Mouse (Mus musculus) intestine, postnatal 0 days (tissue): ENCODE results near the gene Trim8. TPM values are rescaled to one million over a fixed set of nuclear protein-coding genes. Genes with fewer than 3 reads are reported as not detected.

Experiments used
- ATAC-seq: fragments of 200-750 bp; cut with Nextera tagmentation; 2 replicates; pipeline ENCODE4 v1.8.0; 2017; ENCODE audit warnings: mild to moderate bottlenecking, moderate TSS enrichment, moderate library complexity
- H3K27ac ChIP-seq: fragments of 300-500 bp; sonication (generic); 2 replicates; pipeline ENCODE4 v1.5.1; 2014; ENCODE audit warnings: mild to moderate bottlenecking, low read depth, low read length, moderate library complexity
- H3K27me3 ChIP-seq: fragments of 300-500 bp; sonication (generic); replicated peaks from 2 replicates; pipeline ENCODE4 v1.6.1; 2014; ENCODE audit warnings: low read length, mixed read lengths; ENCODE audit not compliant: control insufficient read depth, insufficient read depth
- H3K36me3 ChIP-seq: fragments of 300-500 bp; sonication (generic); 2 replicates; pipeline ENCODE4 v1.6.1; 2014; ENCODE audit warnings: mild to moderate bottlenecking, moderate library complexity; ENCODE audit not compliant: control insufficient read depth, insufficient read depth
- H3K4me1 ChIP-seq: fragments of 300-500 bp; sonication (generic); replicated peaks from 2 replicates; pipeline ENCODE4 v1.6.1; 2014; ENCODE audit warnings: antibody characterized with exemption, low read length, mixed read lengths; ENCODE audit not compliant: control insufficient read depth, insufficient read depth
- H3K4me2 ChIP-seq: fragments of 300-500 bp; sonication (generic); replicated peaks from 2 replicates; pipeline ENCODE4 v1.6.1; 2014; ENCODE audit warnings: low read depth, mild to moderate bottlenecking, moderate library complexity
- H3K4me3 ChIP-seq: fragments of 300-500 bp; sonication (generic); 2 replicates; pipeline ENCODE4 v1.5.1; 2014; ENCODE audit warnings: low read depth, low read length
- H3K9ac ChIP-seq: fragments of 300-500 bp; sonication (generic); 2 replicates; pipeline ENCODE4 v1.6.1; 2014; ENCODE audit warnings: mild to moderate bottlenecking, low read depth, low read length
- H3K9me3 ChIP-seq: fragments of 300-500 bp; sonication (generic); 2 replicates; pipeline ENCODE4 v1.6.1; 2016; ENCODE audit warnings: mixed run types; ENCODE audit not compliant: control insufficient read depth
- CTCF ChIP-seq: sonication (generic); IDR thresholded peaks from 2 replicates; pipeline ENCODE4 v1.5.1; 2016; ENCODE audit warnings: low read depth, mild to moderate bottlenecking, control low read depth, antibody characterized with exemption, moderate library complexity
- WGBS: fragments of 180-500 bp; shearing (Covaris S2); extraction: QIAGEN DNeasy Blood & Tissue Kit; methylation state at CpG from one replicate; pipeline ENCODE4 v1.1.7; 2014; 5-methylcytosine and 5-hydroxymethylcytosine counted together
- polyA plus RNA-seq: library from polyadenylated mRNA; unstranded; fragments of >200 nt; fragmentation: Nextera tagmentation; extraction: Ambion mirVana; gene quantifications from 2 replicates; pipeline ENCODE4 v1.2.1, GENCODE M21; 2015

The Trim8 gene
- polyA plus RNA-seq, 1 experiment from 2014 or later, result 17.1 TPM

DNA sequence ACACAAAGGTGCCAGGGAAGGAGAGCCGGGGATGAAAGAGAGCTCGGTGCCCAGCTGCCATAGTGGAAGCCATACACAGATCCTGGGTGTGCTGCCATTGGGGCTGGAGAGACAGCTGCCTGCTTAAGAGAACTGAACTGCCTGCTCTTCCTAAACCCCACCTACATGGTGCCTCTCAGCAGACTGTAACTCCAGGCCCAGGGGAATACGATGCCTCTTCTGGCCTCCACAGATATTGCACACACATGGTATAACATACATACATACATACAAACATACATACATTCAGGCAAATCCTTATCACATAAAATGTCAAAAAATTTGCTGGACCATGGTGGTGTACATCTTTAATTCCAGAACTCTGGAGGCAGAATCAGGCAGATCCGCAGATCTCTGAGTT is 38.1 kb upstream of the Trim8 start:
- no peak for ATAC-seq
- TF ChIP-seq CTCF, result peak; percentile 25; the same call in 1 of the 2 replicates
- WGBS, result 97% methylated on average over 4 of the region's 4 CpGs
- H3K4me2 ChIP-seq, result no peak overlapping the region
- H3K9me3 ChIP-seq, result no peaks in the 10 kb centered on the region
- H3K27me3 ChIP-seq, result no peaks in the 10 kb centered on the region
- no peaks in the 10 kb centered on the region for H3K4me1 ChIP-seq
- H3K36me3 ChIP-seq, result peaks cover 8% of the 10 kb centered on the region
- H3K9ac ChIP-seq, result no peak overlapping the region
- H3K27ac ChIP-seq, result peak overlapping the region; percentile 21; the same call in 1 of the 2 replicates
- no peak overlapping the region for H3K4me3 ChIP-seq

DNA sequence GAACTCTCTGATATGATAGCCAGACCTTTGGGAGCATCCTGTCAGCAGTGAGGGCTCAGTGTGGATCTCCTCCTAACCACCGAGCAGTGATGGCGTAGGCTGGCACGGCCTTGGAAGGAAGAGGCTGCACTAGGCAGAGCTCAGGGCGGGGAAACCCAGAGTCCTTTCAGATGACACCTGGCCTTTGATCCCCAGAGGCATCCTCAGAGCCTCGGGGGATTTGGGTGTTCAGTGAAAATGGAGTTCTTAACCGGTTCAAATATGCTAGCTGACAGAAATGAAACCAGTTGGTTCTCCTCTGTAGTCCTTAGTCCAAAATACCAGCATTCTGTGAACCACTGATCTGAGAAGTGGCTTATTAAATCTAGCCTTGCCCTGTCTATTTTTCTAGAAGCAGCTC is 35.3 kb upstream of the Trim8 start:
- Histone ChIP-seq H3K4me1 (peaks cover 5% of the 10 kb centered on the region; the same call in 1 of the 2 replicates), H3K27ac (no peak overlapping the region), H3K27me3 (no peaks in the 10 kb centered on the region), H3K4me3 (no peak overlapping the region), H3K36me3 (peaks cover 12% of the 10 kb centered on the region; the same call in 1 of the 2 replicates), H3K4me2 (no peak overlapping the region), H3K9me3 (no peaks in the 10 kb centered on the region), H3K9ac (no peak overlapping the region)
- TF ChIP-seq CTCF, result no peak
- 72% methylated on average over 6 of the region's 6 CpGs for WGBS
- no peak for ATAC-seq

DNA sequence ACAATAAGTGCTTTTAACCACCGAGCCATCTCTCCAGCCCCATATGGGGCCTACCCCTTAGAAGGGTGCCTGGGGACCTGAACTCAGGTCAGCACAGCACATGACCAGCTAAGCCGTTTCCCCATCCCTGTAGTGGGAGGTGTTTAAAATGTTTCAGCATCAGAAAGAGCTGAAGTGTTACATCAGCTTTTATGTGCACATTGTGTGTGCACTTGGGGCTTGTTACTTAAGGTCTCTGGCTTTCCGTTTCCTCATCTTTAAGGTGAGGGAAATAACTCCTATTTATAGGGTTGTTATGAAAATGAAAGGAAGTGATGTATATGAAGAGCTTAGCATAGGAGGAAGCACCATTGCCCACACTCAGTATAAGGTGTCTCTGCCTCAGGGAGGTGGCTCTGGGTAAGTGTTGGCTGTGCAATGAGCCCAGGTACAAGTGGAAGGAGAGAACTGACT is 34.4 kb upstream of the Trim8 start:
- no peak for ATAC-seq
- no peaks in the 10 kb centered on the region for H3K27me3 ChIP-seq
- H3K9me3 ChIP-seq, result no peaks in the 10 kb centered on the region
- peaks cover 12% of the 10 kb centered on the region; the same call in 1 of the 2 replicates for H3K36me3 ChIP-seq
- H3K4me3 ChIP-seq, result no peak overlapping the region
- H3K27ac ChIP-seq, result no peak overlapping the region
- H3K4me2 ChIP-seq, result no peak overlapping the region
- TF ChIP-seq CTCF, result no peak
- WGBS, result 64% methylated on average over 3 of the region's 3 CpGs
- no peak overlapping the region for H3K9ac ChIP-seq
- H3K4me1 ChIP-seq, result peaks cover 5% of the 10 kb centered on the region; the same call in 1 of the 2 replicates

DNA sequence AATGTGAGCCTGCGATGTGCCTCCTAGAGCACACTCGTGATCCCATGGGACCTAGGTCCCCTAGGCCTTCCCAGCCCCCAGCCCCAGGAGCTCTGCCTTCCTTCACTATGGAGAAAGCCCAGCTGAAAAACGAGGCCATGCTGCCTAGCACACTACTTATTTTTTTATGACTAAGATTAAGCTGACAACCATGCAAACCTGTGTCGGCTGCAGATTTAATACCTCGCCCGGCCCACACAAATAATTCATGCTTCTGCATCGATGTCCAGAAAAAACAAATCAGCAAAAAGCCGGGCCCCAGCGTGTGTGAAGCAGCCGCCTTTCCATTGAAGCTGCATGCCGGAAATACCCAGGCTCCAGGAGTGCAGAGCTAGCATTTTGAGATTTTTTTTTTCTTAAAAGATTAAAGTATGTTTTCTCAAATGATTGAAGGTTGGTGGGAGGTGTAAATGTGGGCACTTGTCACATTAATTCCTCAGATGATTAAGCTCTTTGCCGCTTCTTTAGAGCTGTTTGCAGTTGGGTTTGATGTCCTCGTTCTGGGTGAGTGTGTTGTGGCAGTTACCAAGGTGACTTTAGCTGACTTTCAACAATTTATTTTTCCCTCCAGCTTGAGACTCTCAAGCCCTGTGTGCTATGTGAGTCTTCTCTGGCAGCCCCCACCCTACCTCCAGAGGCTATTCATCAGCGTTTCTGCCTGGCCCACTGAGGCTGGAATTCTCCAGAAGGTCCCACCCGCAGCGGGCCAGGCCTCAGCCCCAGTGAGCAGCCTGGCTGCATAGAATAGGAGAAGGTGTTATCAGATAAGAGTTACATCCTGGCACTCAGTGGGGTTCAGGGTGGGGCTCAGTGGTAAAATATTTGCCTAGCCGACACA is 30.9 kb upstream of the Trim8 start:
- Histone ChIP-seq H3K27me3 (no peaks in the 10 kb centered on the region), H3K9ac (no peak overlapping the region), H3K36me3 (peaks cover 31% of the 10 kb centered on the region), H3K9me3 (no peaks in the 10 kb centered on the region), H3K4me2 (no peak overlapping the region), H3K27ac (no peak overlapping the region), H3K4me1 (peaks cover 5% of the 10 kb centered on the region; the same call in 1 of the 2 replicates), H3K4me3 (no peak overlapping the region)
- WGBS, result 36% methylated on average over 17 of the region's 17 CpGs
- ATAC-seq, result no peak
- TF ChIP-seq CTCF, result no peak

DNA sequence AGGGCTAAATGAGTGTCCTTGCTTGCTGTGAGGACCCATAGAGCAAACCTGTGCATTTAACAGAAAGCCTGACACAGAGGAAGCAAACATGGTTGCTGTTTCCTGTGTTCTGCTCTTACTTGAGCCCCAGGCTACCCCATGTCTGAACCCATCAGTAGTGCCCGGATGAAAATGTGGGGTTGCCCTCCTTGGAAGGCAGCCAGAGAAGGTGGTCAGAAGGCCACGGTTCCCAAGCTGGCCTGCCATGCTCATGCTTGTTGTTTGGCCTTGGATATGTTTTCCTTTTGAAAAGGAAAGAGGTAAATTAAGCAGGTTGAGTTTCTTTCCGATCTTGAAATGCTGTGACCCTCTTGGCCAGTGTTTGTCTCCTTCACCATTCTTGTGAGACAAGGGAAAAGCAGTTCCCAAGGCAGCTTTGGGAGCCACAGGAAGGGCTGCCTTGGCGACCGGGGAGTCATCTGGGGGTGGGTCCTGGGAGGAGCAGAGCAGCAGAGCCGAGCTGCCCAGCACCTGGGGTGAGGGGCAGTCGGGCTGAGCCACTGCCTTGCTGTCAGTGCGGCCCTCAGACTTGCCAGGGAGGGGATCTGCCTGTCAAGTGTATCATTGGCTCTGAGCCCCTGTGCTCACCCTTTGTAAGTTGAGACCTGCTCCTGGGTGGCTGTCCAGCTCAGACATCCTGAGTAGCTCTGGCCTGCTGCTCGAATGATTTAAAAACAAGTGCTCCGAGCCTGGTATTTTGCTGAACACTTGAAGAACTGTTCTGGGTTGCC is 30.0 kb upstream of the Trim8 start:
- Histone ChIP-seq H3K9ac (no peak overlapping the region), H3K4me3 (no peak overlapping the region)
- 31% methylated on average over 10 of the region's 10 CpGs for WGBS

DNA sequence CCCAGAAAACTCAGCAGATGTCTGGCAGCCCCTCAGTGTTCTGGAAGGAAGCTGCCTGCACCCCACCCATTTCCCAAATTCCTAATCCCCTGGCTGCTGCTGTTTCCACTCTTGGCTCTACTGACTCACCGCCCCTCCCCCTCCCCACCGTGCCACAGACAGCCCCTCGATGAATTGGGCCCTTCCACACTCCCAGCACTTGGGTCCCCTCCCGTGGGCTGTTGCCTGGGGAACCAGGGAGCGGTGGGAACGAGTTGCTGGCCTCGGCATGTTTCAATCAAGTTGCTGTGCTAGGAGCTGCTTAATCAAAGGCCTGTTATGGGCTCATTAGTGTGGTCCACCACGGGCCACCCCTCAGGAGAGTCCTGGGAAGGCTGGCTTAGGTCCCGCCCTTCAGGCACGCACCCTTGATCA is 24.1 kb upstream of the Trim8 start:
- no peak overlapping the region for H3K4me2 ChIP-seq
- WGBS, result 57% methylated on average over 10 of the region's 10 CpGs
- H3K9ac ChIP-seq, result no peak overlapping the region
- no peaks in the 10 kb centered on the region for H3K27me3 ChIP-seq
- 0 out of 2 replicates have a peak, but pooled peaks cover 11% of the 10 kb centered on the region for H3K4me1 ChIP-seq
- H3K9me3 ChIP-seq, result no peaks in the 10 kb centered on the region
- H3K36me3 ChIP-seq, result peaks cover 33% of the 10 kb centered on the region
- peak overlapping the region; percentile 68; the same call in 1 of the 2 replicates for H3K27ac ChIP-seq
- no peak for ATAC-seq
- no peak for TF ChIP-seq CTCF
- no peak overlapping the region for H3K4me3 ChIP-seq

More for the DNA sequence above, 30.0 kb upstream of the Trim8 start:
- peaks cover 5% of the 10 kb centered on the region; the same call in 1 of the 2 replicates for H3K4me1 ChIP-seq
- no peak for ATAC-seq
- H3K4me2 ChIP-seq, result no peak overlapping the region
- H3K27me3 ChIP-seq, result no peaks in the 10 kb centered on the region
- no peaks in the 10 kb centered on the region for H3K9me3 ChIP-seq
- no peak for TF ChIP-seq CTCF
- peaks cover 32% of the 10 kb centered on the region for H3K36me3 ChIP-seq
- no peak overlapping the region for H3K27ac ChIP-seq
